Mouse (Mus musculus) liver, embryonic 14.5 days (tissue): ENCODE data around the gene Ifi208. TPM values are rescaled to one million over a fixed set of nuclear protein-coding genes. Genes with fewer than 3 reads are reported as not detected.
"Not testable (repeated sequence)": the region's sequence is repeated elsewhere in the genome, so short reads cannot be mapped to it uniquely, and the experiment has no call there.

Experiments used
- ATAC-seq: fragments of 200-750 bp; cut with Nextera tagmentation; 2 replicates; pipeline ENCODE4 v1.8.0; 2017; ENCODE audit warnings: moderate number of reproducible peaks, mild to moderate bottlenecking, moderate library complexity; ENCODE audit not compliant: insufficient read depth
- DNase-seq, 3 experiments: peaks; one replicate each; pipeline ENCODE4 v3.0.0-alpha.2; 2012 to 2013; ENCODE audit warnings: low read depth in 3 of 3, low spot score in 3 of 3
- H3K27ac ChIP-seq: fragments of 300-500 bp; sonication (generic); 2 replicates; pipeline ENCODE4 v1.5.1; 2014; ENCODE audit warnings: moderate library complexity, mild to moderate bottlenecking, control low read depth, inconsistent platforms
- H3K27me3 ChIP-seq: fragments of 300-500 bp; sonication (generic); 2 replicates; pipeline ENCODE4 v1.6.1; 2014; ENCODE audit warnings: mild to moderate bottlenecking, low read length, moderate library complexity; ENCODE audit not compliant: control insufficient read depth, insufficient read depth
- H3K36me3 ChIP-seq: fragments of 300-500 bp; sonication (generic); replicated peaks from 2 replicates; pipeline ENCODE4 v1.6.1; 2014; ENCODE audit warnings: low read depth; ENCODE audit not compliant: control insufficient read depth, insufficient read depth
- H3K4me1 ChIP-seq, 2 experiments: fragments of 200-500 bp in 1 of 2; fragments of 300-500 bp in 1 of 2; sonication (generic) in 1 of 2; replicated peaks; 2 replicates each; pipeline ENCODE4 v1.6.1; 2012 to 2014; ENCODE audit warnings: antibody characterized with exemption in 1 of 2, inconsistent platforms in 1 of 2, low read length in 1 of 2; ENCODE audit not compliant: control insufficient read depth in 2 of 2, insufficient read depth in 2 of 2
- H3K4me2 ChIP-seq: fragments of 300-500 bp; sonication (generic); 2 replicates; pipeline ENCODE4 v1.6.1; 2014; ENCODE audit warnings: low read depth, mild to moderate bottlenecking, control low read depth, moderate library complexity
- H3K4me3 ChIP-seq, 2 experiments: fragments of 200-500 bp in 1 of 2; fragments of 300-500 bp in 1 of 2; sonication (generic) in 1 of 2; 2 replicates each; pipeline ENCODE4 v1.5.1; 2012 to 2014; ENCODE audit warnings: low read depth in 2 of 2, low read length in 2 of 2, mild to moderate bottlenecking in 2 of 2, control low read depth in 1 of 2, inconsistent platforms in 1 of 2, moderate library complexity in 1 of 2; ENCODE audit not compliant: insufficient read depth in 1 of 2
- H3K9ac ChIP-seq: fragments of 300-500 bp; sonication (generic); replicated peaks from 2 replicates; pipeline ENCODE4 v1.6.1; 2014; ENCODE audit warnings: mild to moderate bottlenecking, control low read depth, moderate library complexity
- H3K9me3 ChIP-seq: fragments of 300-500 bp; sonication (generic); 2 replicates; pipeline ENCODE4 v1.6.1; 2016; ENCODE audit warnings: low read length, mixed read lengths; ENCODE audit not compliant: control insufficient read depth
- CTCF ChIP-seq: IDR thresholded peaks from 2 replicates; pipeline ENCODE4 v1.5.1; 2016; ENCODE audit warnings: antibody characterized with exemption, low read depth, control low read depth
- EP300 ChIP-seq: IDR thresholded peaks from 2 replicates; pipeline ENCODE4 v1.6.1; 2016; ENCODE audit warnings: antibody characterized with exemption, low read depth
- WGBS: fragments of 180-500 bp; shearing (Covaris S2); extraction: QIAGEN DNeasy Blood & Tissue Kit; methylation state at CpG from one replicate; pipeline ENCODE4 v1.1.7; 2014; ENCODE audit not compliant: insufficient replicate concordance; 5-methylcytosine and 5-hydroxymethylcytosine counted together
- polyA plus RNA-seq, 2 experiments: library from polyadenylated mRNA; depleted of rRNA in 1 of 2; stranded (reverse) in 1 of 2; unstranded in 1 of 2; fragments of >200 nt; fragmentation: Nextera tagmentation in 1 of 2; extraction: Ambion mirVana in 1 of 2; gene quantifications; 2 replicates each; pipeline versions ENCODE4 v1.2.1 to v1.2.3; 2012 to 2014

Gene Ifi208
- polyA plus RNA-seq, 2 experiments = 0.08 TPM; not detected in 1

DNA sequence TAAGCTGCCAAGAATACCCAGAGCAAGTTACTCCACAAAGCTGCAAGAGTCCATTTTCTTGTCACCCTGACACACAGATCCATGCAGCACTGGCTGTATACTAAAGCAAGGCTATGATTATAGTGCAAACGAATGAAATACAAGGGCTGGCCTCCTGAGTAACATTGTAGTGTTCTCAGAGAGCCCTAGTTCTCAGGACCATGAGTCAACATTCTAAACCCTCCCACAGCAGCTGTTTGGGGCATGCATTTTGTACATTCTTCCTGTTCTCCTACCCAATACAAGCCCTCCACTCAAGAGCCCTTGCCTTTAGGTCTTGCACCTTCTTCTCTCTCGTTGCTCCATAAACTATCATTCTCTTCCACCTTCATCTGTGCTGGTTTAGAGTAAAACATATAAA is 28.1 kb upstream of the Ifi208 start:
- TF ChIP-seq CTCF (no peak), EP300 (no peak)
- Histone ChIP-seq H3K27ac (no peak overlapping the region), H3K9ac (no peak overlapping the region), H3K4me2 (no peak overlapping the region), H3K27me3 (no peaks in the 10 kb centered on the region), H3K9me3 (no peaks in the 10 kb centered on the region), H3K4me1 (no peaks in the 10 kb centered on the region), H3K4me3 (no peak overlapping the region), H3K36me3 (no peaks in the 10 kb centered on the region)
- whole genome bisulfite sequencing = 37% methylated on average over 2 of the region's 2 CpGs
- ATAC-seq = no peak
- no peak for DNase-seq

- H3K27ac ChIP-seq = no peak overlapping the region
Observed at GRCm38 (mm10) chr1:173657973-173658372, 15.5 kb upstream of the Ifi208 start.

DNA sequence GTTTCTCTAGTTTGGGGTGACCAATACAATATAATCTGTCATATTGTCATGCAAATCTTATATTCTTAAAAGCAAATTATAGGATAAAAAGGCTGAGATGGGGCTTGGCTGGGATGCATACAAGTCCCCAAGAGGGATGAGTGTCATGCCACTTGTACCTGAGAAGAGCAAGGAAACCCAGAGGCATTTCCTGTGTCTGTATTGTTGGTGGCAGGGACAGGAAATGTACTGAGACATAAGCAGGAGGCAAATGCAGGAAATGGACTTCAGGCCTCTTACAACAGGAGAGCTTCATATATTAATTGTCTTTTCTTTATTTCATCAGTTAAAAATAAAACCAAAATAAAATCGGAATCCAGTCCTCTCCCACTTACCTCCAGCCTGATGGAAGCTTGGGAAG is 5.1 kb downstream of the Ifi208 start:
- not testable (repeated sequence) for DNase-seq, H3K4me3 ChIP-seq, H3K27ac ChIP-seq, H3K4me2 ChIP-seq, H3K36me3 ChIP-seq, H3K27me3 ChIP-seq, H3K4me1 ChIP-seq, H3K9me3 ChIP-seq, ATAC-seq, H3K9ac ChIP-seq
- WGBS = 38% methylated on average over 1 of the region's 1 CpGs

More at GRCm38 (mm10) chr1:173657973-173658372, 15.5 kb upstream of the Ifi208 start:
- DNase-seq (no peak), ATAC-seq (no peak)
- no peak overlapping the region for H3K4me3 ChIP-seq
- H3K9ac ChIP-seq = no peak overlapping the region
- TF ChIP-seq EP300 (no peak), CTCF (no peak)
- H3K9me3 ChIP-seq = no peaks in the 10 kb centered on the region
- no peaks in the 10 kb centered on the region for H3K36me3 ChIP-seq
- no peaks in the 10 kb centered on the region for H3K4me1 ChIP-seq
- H3K4me2 ChIP-seq = no peak overlapping the region
- 53% methylated on average over 4 of the region's 4 CpGs for WGBS
- H3K27me3 ChIP-seq = no peaks in the 10 kb centered on the region

DNA sequence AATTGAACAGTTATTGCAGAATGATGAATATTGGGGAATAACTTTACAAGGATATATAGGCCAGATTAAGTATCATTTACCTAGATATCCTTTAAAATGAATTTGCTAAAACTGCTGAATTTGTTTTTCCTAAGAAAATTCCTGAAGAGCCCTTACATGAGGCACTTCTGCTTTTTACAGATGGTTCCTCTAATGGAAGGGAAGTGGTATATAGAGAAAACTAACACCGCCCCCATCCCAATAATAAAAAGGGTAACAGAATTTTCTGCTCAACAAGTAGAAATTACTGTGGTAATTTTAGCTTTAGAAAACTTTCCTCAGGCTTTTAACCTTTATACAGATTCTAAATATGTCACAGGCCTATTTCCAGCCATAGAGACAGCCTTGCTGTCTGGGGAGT is 20.8 kb downstream of the Ifi208 start:
- Histone ChIP-seq H3K4me3 (no peak overlapping the region), H3K9ac (no peak overlapping the region), H3K36me3 (no peaks in the 10 kb centered on the region), H3K27ac (no peak overlapping the region), H3K9me3 (no peaks in the 10 kb centered on the region), H3K27me3 (no peaks in the 10 kb centered on the region), H3K4me2 (no peak overlapping the region), H3K4me1 (no peaks in the 10 kb centered on the region)
- WGBS = 26% methylated on average over 1 of the region's 1 CpGs
- DNase-seq (no peak), ATAC-seq (no peak)
- no peak for TF ChIP-seq EP300
- TF ChIP-seq CTCF = no peak

DNA sequence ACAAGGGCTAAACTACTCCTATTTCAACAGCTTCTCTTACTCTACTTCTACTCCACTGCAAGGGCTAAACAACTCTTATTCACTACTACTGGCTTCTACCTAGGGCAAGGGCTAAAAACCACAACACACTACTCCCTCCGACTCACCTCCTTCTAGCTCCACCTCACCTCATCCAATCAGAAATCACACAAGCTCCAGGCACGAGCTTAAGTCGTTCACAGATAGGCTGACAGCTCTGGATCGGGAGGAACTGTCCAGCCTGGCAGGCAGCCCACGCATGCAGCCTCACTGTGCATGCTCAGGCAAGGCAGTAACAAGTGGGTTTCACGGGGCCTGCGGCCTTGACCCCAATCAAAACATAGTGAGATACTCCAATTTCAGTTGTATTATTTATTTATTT is 59.7 kb downstream of the Ifi208 start:
- no peak overlapping the region for H3K9ac ChIP-seq
- no peak overlapping the region for H3K4me2 ChIP-seq
- no peaks in the 10 kb centered on the region for H3K9me3 ChIP-seq
- no peak overlapping the region for H3K27ac ChIP-seq
- H3K27me3 ChIP-seq = no peaks in the 10 kb centered on the region
- DNase-seq (no peak), ATAC-seq (no peak)
- no peak overlapping the region for H3K4me3 ChIP-seq
- H3K36me3 ChIP-seq = no peaks in the 10 kb centered on the region
- TF ChIP-seq EP300 (no peak), CTCF (no peak)
- no peaks in the 10 kb centered on the region for H3K4me1 ChIP-seq
- WGBS = 28% methylated on average over 7 of the region's 7 CpGs

DNA sequence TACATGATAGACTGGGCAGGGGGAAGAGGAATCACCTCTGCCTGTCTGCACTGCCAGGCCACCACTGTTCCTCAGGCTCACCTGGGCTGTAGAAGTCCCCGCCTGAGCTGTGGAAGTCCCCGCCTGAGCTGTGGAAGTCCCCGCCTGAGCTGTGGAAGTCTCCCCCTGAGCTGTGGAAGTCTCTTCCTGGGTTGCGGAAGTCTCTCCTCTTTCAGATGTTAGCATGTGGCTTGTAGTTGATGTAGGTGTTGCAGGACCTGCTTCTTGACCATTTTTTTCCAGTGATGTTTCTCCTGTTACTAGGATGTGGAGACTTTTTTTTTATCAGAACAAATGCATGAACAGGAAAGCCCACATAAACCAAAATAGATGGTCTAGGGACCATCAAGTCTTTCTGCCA is 61.5 kb downstream of the Ifi208 start:
- not testable (repeated sequence) for H3K9me3 ChIP-seq, H3K36me3 ChIP-seq, H3K27me3 ChIP-seq, H3K4me3 ChIP-seq, H3K4me1 ChIP-seq, DNase-seq, H3K27ac ChIP-seq, ATAC-seq, H3K9ac ChIP-seq, H3K4me2 ChIP-seq
- 64% methylated on average over 4 of the region's 4 CpGs for WGBS
